Mouse (Mus musculus) hindlimb bud, embryonic 11.5 days (tissue): ENCODE data around the gene Taar2.

ENCODE experiments used
- DNase-seq: peaks from one replicate; pipeline ENCODE4 v3.0.0-alpha.2; 2012; ENCODE audit warnings: low read depth, low spot score; ENCODE audit errors: extremely low spot score

Taar2 gene

GRCm38 (mm10) chr10:23978901-23979705, 40.7 kb downstream of the Taar2 start:
- peak; percentile 46 for DNase-seq

- DNase-seq = no peak
These were observed 47.2 kb downstream of the Taar2 start, which contains the start of gene Taar6 for GRCm38 (mm10) chr10:23985546-23985945. Gene Taar6, minus strand, starts transcription at chr10:23985646.

- no peak for DNase-seq
These were observed 48.0 kb downstream of the Taar2 start for GRCm38 (mm10) chr10:23986419-23986818.
